Mouse (Mus musculus): ENCODE measurements around the gene Acd. TPM values are rescaled to one million over a fixed set of nuclear protein-coding genes. Genes with fewer than 3 reads are reported as not detected.

Acd gene
- polyA plus RNA-seq, 1 experiment from 2014 or later: 75.3 TPM

- no peak overlapping the region for H3K4me2 ChIP-seq
- no peak overlapping the region for H3K27ac ChIP-seq
- 0 out of 2 replicates have a peak, but pooled peaks cover 6% of the 10 kb centered on the region for H3K9me3 ChIP-seq
- no peak overlapping the region for H3K4me3 ChIP-seq (replicated peaks)
- 65% methylated on average over 14 of the region's 14 CpGs for WGBS
- no peak for ATAC-seq (ENCODE audit: insufficient number of reproducible peaks, insufficient read depth, low FRiP score, low TSS enrichment, low read depth)
- no peak overlapping the region for H3K9ac ChIP-seq (replicated peaks)
- peaks cover 13% of the 10 kb centered on the region for H3K36me3 ChIP-seq
- peaks cover 9% of the 10 kb centered on the region for H3K4me1 ChIP-seq (replicated peaks)
- 0 out of 2 replicates have a peak, but pooled peaks cover 15% of the 10 kb centered on the region for H3K27me3 ChIP-seq
These were observed 12.6 kb downstream of the Acd start for GRCm38 (mm10) chr8:105688242-105688752.

- H3K9me3 ChIP-seq: no peaks in the 10 kb centered on the region
These were observed 13.4 kb downstream of the Acd start for GRCm38 (mm10) chr8:105687512-105687911.

GRCm38 (mm10) chr8:105686551-105686950, 14.4 kb downstream of the Acd start:
- no peak for ATAC-seq (ENCODE audit: insufficient number of reproducible peaks, insufficient read depth, low FRiP score, low TSS enrichment, low read depth)
- no peak overlapping the region for H3K9ac ChIP-seq (replicated peaks)
- 0 out of 2 replicates have a peak, but pooled peaks cover 11% of the 10 kb centered on the region for H3K27me3 ChIP-seq
- H3K36me3 ChIP-seq: peaks cover 31% of the 10 kb centered on the region
- H3K9me3 ChIP-seq: no peaks in the 10 kb centered on the region
- H3K4me3 ChIP-seq (replicated peaks): no peak overlapping the region
- H3K4me2 ChIP-seq: peak overlapping the region; percentile 48; the same call in 1 of the 2 replicates
- H3K27ac ChIP-seq: peak overlapping the region; percentile 45; the same call in 1 of the 2 replicates
- peaks cover 9% of the 10 kb centered on the region for H3K4me1 ChIP-seq (replicated peaks)
- whole genome bisulfite sequencing: 65% methylated on average over 6 of the region's 6 CpGs

More at GRCm38 (mm10) chr8:105687512-105687911, 13.4 kb downstream of the Acd start:
- Histone ChIP-seq H3K27me3 (0 out of 2 replicates have a peak, but pooled peaks cover 11% of the 10 kb centered on the region), H3K36me3 (peaks cover 21% of the 10 kb centered on the region), H3K9ac (replicated peaks) (no peak overlapping the region; the same call in 1 of the 2 replicates), H3K27ac (no peak overlapping the region), H3K4me2 (no peak overlapping the region), H3K4me3 (replicated peaks) (no peak overlapping the region), H3K4me1 (replicated peaks) (peaks cover 9% of the 10 kb centered on the region)
- ATAC-seq (ENCODE audit: insufficient number of reproducible peaks, insufficient read depth, low FRiP score, low TSS enrichment, low read depth): no peak
- WGBS: 69% methylated on average over 8 of the region's 8 CpGs

GRCm38 (mm10) chr8:105685796-105686308, 15.1 kb downstream of the Acd start, which contains the start of gene Carmil2:
Carmil2 (plus strand) TSS chr8:105686274.
- H3K4me3 ChIP-seq (replicated peaks): peak within 1 kb of the TSS; percentile 19
- ATAC-seq (ENCODE audit: insufficient number of reproducible peaks, insufficient read depth, low FRiP score, low TSS enrichment, low read depth): peak; percentile 29; the same call in 1 of the 2 replicates
- H3K27ac ChIP-seq: peak within 1 kb of the TSS; percentile 45; the same call in 1 of the 2 replicates

GRCm38 (mm10) chr8:105685325-105685724, 15.6 kb downstream of the Acd start:
- peaks cover 43% of the 10 kb centered on the region for H3K36me3 ChIP-seq
- H3K4me2 ChIP-seq: peak overlapping the region; percentile 48
- H3K27me3 ChIP-seq: 0 out of 2 replicates have a peak, but pooled peaks cover 11% of the 10 kb centered on the region
- ATAC-seq (ENCODE audit: insufficient number of reproducible peaks, insufficient read depth, low FRiP score, low TSS enrichment, low read depth): no peak
- peaks cover 9% of the 10 kb centered on the region for H3K4me1 ChIP-seq (replicated peaks)
- no peak overlapping the region for H3K4me3 ChIP-seq (replicated peaks)
- no peak overlapping the region for H3K27ac ChIP-seq
- H3K9me3 ChIP-seq: no peaks in the 10 kb centered on the region
- no peak overlapping the region for H3K9ac ChIP-seq (replicated peaks)
- WGBS: 76% methylated on average over 7 of the region's 7 CpGs

More at GRCm38 (mm10) chr8:105685796-105686308, 15.1 kb downstream of the Acd start, which contains the start of gene Carmil2:
- peak within 1 kb of the TSS; percentile 48 for H3K4me2 ChIP-seq
- peaks cover 38% of the 10 kb centered on the region for H3K36me3 ChIP-seq
- H3K9me3 ChIP-seq: no peaks in the 10 kb centered on the region
- H3K4me1 ChIP-seq (replicated peaks): peaks cover 9% of the 10 kb centered on the region
- 0 out of 2 replicates have a peak, but pooled peaks cover 11% of the 10 kb centered on the region for H3K27me3 ChIP-seq
- 7% methylated on average over 26 of the region's 26 CpGs for WGBS
- no peak within 1 kb of the TSS for H3K9ac ChIP-seq (replicated peaks)

- H3K27ac ChIP-seq: no peak overlapping the region
- H3K9ac ChIP-seq (replicated peaks): no peak overlapping the region
- H3K9me3 ChIP-seq: no peaks in the 10 kb centered on the region
- H3K4me2 ChIP-seq: no peak overlapping the region
- H3K36me3 ChIP-seq: peaks cover 95% of the 10 kb centered on the region
- 80% methylated on average over 1 of the region's 1 CpGs for WGBS
- H3K27me3 ChIP-seq: no peaks in the 10 kb centered on the region
- H3K4me1 ChIP-seq (replicated peaks): no peaks in the 10 kb centered on the region
- no peak for ATAC-seq (ENCODE audit: insufficient number of reproducible peaks, insufficient read depth, low FRiP score, low TSS enrichment, low read depth)
- H3K4me3 ChIP-seq (replicated peaks): no peak overlapping the region
These were observed 23.0 kb downstream of the Acd start for GRCm38 (mm10) chr8:105677891-105678290.

- no peak overlapping the region for H3K9ac ChIP-seq (replicated peaks)
- no peak for ATAC-seq (ENCODE audit: insufficient number of reproducible peaks, insufficient read depth, low FRiP score, low TSS enrichment, low read depth)
- H3K4me1 ChIP-seq (replicated peaks): no peaks in the 10 kb centered on the region
- no peaks in the 10 kb centered on the region for H3K27me3 ChIP-seq
- no peak overlapping the region for H3K27ac ChIP-seq
- no peak overlapping the region for H3K4me3 ChIP-seq (replicated peaks)
- WGBS: 87% methylated on average over 3 of the region's 3 CpGs
- peaks cover 41% of the 10 kb centered on the region for H3K36me3 ChIP-seq
- no peaks in the 10 kb centered on the region for H3K9me3 ChIP-seq
- H3K4me2 ChIP-seq: no peak overlapping the region
These were observed 39.7 kb downstream of the Acd start for GRCm38 (mm10) chr8:105661167-105661566.

GRCm38 (mm10) chr8:105657641-105658040, 43.3 kb downstream of the Acd start:
- Histone ChIP-seq H3K9ac (replicated peaks) (no peak overlapping the region), H3K27ac (no peak overlapping the region), H3K36me3 (peaks cover 43% of the 10 kb centered on the region), H3K4me3 (replicated peaks) (no peak overlapping the region), H3K9me3 (no peaks in the 10 kb centered on the region), H3K27me3 (no peaks in the 10 kb centered on the region), H3K4me2 (no peak overlapping the region), H3K4me1 (replicated peaks) (no peaks in the 10 kb centered on the region)
- ATAC-seq (ENCODE audit: insufficient number of reproducible peaks, insufficient read depth, low FRiP score, low TSS enrichment, low read depth): no peak

GRCm38 (mm10) chr8:105648929-105649328, 52.0 kb downstream of the Acd start:
- H3K4me3 ChIP-seq (replicated peaks): no peak overlapping the region
- H3K36me3 ChIP-seq: peaks cover 76% of the 10 kb centered on the region
- no peak overlapping the region for H3K9ac ChIP-seq (replicated peaks)
- 96% methylated on average over 1 of the region's 1 CpGs for WGBS
- no peaks in the 10 kb centered on the region for H3K27me3 ChIP-seq
- ATAC-seq (ENCODE audit: insufficient number of reproducible peaks, insufficient read depth, low FRiP score, low TSS enrichment, low read depth): no peak
- H3K4me1 ChIP-seq (replicated peaks): no peaks in the 10 kb centered on the region
- no peak overlapping the region for H3K27ac ChIP-seq
- no peak overlapping the region for H3K4me2 ChIP-seq
- H3K9me3 ChIP-seq: no peaks in the 10 kb centered on the region

Data from limb, embryonic 12.5 days (tissue).